Comparison of ENCODE assay signal across 11 mouse cellular contexts in genomic region chr14:32463211-32464040, GRCm38 (mm10). TPM values are rescaled to one million over a fixed set of nuclear protein-coding genes. Genes with fewer than 3 reads are reported as not detected.
A peak's percentile ranks its signal among the peaks of the same experiment; 100 is the strongest.
DNase-seq lines count a peak whose midpoint lies in the region; ATAC-seq lines count a peak whose summit lies in the region.
"Had no signal": no experiment of that assay in that cellular context is flagged by ENCODE, and none has a peak within 500 bp of the region (broad histone marks: within the 10 kb centered on the region; RNA-seq: fewer than 3 reads in every experiment).

No protein-coding gene starts in this region.

- 4% methylated on average over 74 of the region's 74 CpGs for WGBS in kidney, embryonic 15.5 days
- WGBS in embryonic facial prominence, embryonic 12.5 days, result 3% methylated on average over 73 of the region's 74 CpGs
- 3% methylated on average over 74 of the region's 74 CpGs for WGBS in intestine, embryonic 15.5 days
- 2% methylated on average over 74 of the region's 74 CpGs for whole genome bisulfite sequencing in neural tube, embryonic 13.5 days
- WGBS in kidney, embryonic 14.5 days, result 4% methylated on average over 74 of the region's 74 CpGs

- no peak overlapping the region for H3K9ac ChIP-seq in kidney, embryonic 15.5 days
- H3K9ac ChIP-seq in embryonic facial prominence, embryonic 12.5 days, result no peak overlapping the region
- H3K9ac ChIP-seq in intestine, embryonic 15.5 days, result no peak overlapping the region
- H3K9ac ChIP-seq in neural tube, embryonic 13.5 days, result peak overlapping the region; percentile 53
- no peak overlapping the region for H3K9ac ChIP-seq in kidney, embryonic 14.5 days (ENCODE audit: low read depth, low read length)

- DNase-seq in kidney, postnatal 10 days, result no peak
- no peak for DNase-seq in layer of hippocampus, adult 11-12 months (ENCODE audit: low spot score)
- DNase-seq in adrenal gland, postnatal 36 days, result no peak

- no peaks in the 10 kb centered on the region for H3K9me3 ChIP-seq in kidney, embryonic 15.5 days (replicated peaks)
- H3K9me3 ChIP-seq in embryonic facial prominence, embryonic 12.5 days, result no peaks in the 10 kb centered on the region
- H3K9me3 ChIP-seq in intestine, embryonic 15.5 days, result no peaks in the 10 kb centered on the region
- no peaks in the 10 kb centered on the region for H3K9me3 ChIP-seq in neural tube, embryonic 13.5 days
- H3K9me3 ChIP-seq in kidney, embryonic 14.5 days (ENCODE audit: control insufficient read depth, low read length), result no peaks in the 10 kb centered on the region

- H3K4me2 ChIP-seq in kidney, embryonic 15.5 days, result peak overlapping the region; percentile 17; the same call in 1 of the 2 replicates
- H3K4me2 ChIP-seq in embryonic facial prominence, embryonic 12.5 days (replicated peaks), result peak overlapping the region; percentile 5; the same call in 1 of the 2 replicates
- peak overlapping the region; percentile 71 for H3K4me2 ChIP-seq in intestine, embryonic 15.5 days (replicated peaks)
- peak overlapping the region; percentile 63 for H3K4me2 ChIP-seq in neural tube, embryonic 13.5 days
- no peak overlapping the region for H3K4me2 ChIP-seq in kidney, embryonic 14.5 days (replicated peaks; ENCODE audit: low read depth, low read length)

- peaks cover 34% of the 10 kb centered on the region for H3K4me1 ChIP-seq in kidney, embryonic 15.5 days
- H3K4me1 ChIP-seq in embryonic facial prominence, embryonic 12.5 days, result peaks cover 16% of the 10 kb centered on the region
- peaks cover 18% of the 10 kb centered on the region for H3K4me1 ChIP-seq in intestine, embryonic 15.5 days (replicated peaks)
- H3K4me1 ChIP-seq in neural tube, embryonic 13.5 days (replicated peaks), result peaks cover 34% of the 10 kb centered on the region
- H3K4me1 ChIP-seq in kidney, embryonic 14.5 days (ENCODE audit: control insufficient read depth, insufficient read depth, low read length), result peaks cover 6% of the 10 kb centered on the region; the same call in 1 of the 2 replicates

- no peaks in the 10 kb centered on the region for H3K36me3 ChIP-seq in kidney, embryonic 15.5 days
- H3K36me3 ChIP-seq in embryonic facial prominence, embryonic 12.5 days, result no peaks in the 10 kb centered on the region
- H3K36me3 ChIP-seq in intestine, embryonic 15.5 days, result no peaks in the 10 kb centered on the region
- H3K36me3 ChIP-seq in neural tube, embryonic 13.5 days, result no peaks in the 10 kb centered on the region
- H3K36me3 ChIP-seq in kidney, embryonic 14.5 days (ENCODE audit: control insufficient read depth, insufficient read depth, low read length), result no peaks in the 10 kb centered on the region

- H3K4me3 ChIP-seq in kidney, embryonic 15.5 days (replicated peaks), result peak overlapping the region; percentile 5; the same call in 1 of the 2 replicates
- peak overlapping the region; percentile 40; the same call in 1 of the 2 replicates for H3K4me3 ChIP-seq in embryonic facial prominence, embryonic 12.5 days
- peak overlapping the region; percentile 35; the same call in 1 of the 2 replicates for H3K4me3 ChIP-seq in intestine, embryonic 15.5 days (replicated peaks)
- H3K4me3 ChIP-seq in neural tube, embryonic 13.5 days, result peak overlapping the region; percentile 42
- H3K4me3 ChIP-seq in kidney, embryonic 14.5 days (ENCODE audit: low read length), result no peak overlapping the region
- H3K4me3 ChIP-seq: erythroblast, embryonic 14.5 days had no signal

- H3K27ac ChIP-seq in kidney, embryonic 15.5 days, result no peak overlapping the region
- H3K27ac ChIP-seq in embryonic facial prominence, embryonic 12.5 days, result no peak overlapping the region
- H3K27ac ChIP-seq in intestine, embryonic 15.5 days, result no peak overlapping the region
- H3K27ac ChIP-seq in neural tube, embryonic 13.5 days (replicated peaks), result 0 out of 2 replicates have a peak overlapping the region, but pooled peaks have one; percentile 33
- no peak overlapping the region for H3K27ac ChIP-seq in kidney, embryonic 14.5 days (ENCODE audit: low read depth, low read length)

- H3K27me3 ChIP-seq in kidney, embryonic 15.5 days, result peaks cover 98% of the 10 kb centered on the region
- H3K27me3 ChIP-seq in embryonic facial prominence, embryonic 12.5 days, result peaks cover 97% of the 10 kb centered on the region
- H3K27me3 ChIP-seq in intestine, embryonic 15.5 days (replicated peaks), result peaks cover 89% of the 10 kb centered on the region
- H3K27me3 ChIP-seq in neural tube, embryonic 13.5 days, result peaks cover 100% of the 10 kb centered on the region
- H3K27me3 ChIP-seq in kidney, embryonic 14.5 days (ENCODE audit: control insufficient read depth, insufficient read depth, low read length), result peaks cover 95% of the 10 kb centered on the region
- H3K27me3 ChIP-seq: CH12.LX had no signal

- no peak for ATAC-seq in kidney, embryonic 15.5 days (replicated peaks; ENCODE audit: low FRiP score)
- no peak for ATAC-seq in embryonic facial prominence, embryonic 12.5 days (ENCODE audit: insufficient number of reproducible peaks, insufficient read depth, low FRiP score, low TSS enrichment)
- no peak for ATAC-seq in intestine, embryonic 15.5 days
- no peak for ATAC-seq in neural tube, embryonic 13.5 days (ENCODE audit: low read depth)
- ATAC-seq in kidney, embryonic 14.5 days (ENCODE audit: low FRiP score, low TSS enrichment), result no peak

RNA-seq across cellular contexts. Expression of gene Slc18a3, which starts 1.2 kb away (rescaled TPM):
- polyA plus RNA-seq in kidney, embryonic 15.5 days (2015; fragmentation: Nextera tagmentation; extraction: Ambion mirVana), result 0.36 TPM in 2 replicates
- polyA plus RNA-seq in embryonic facial prominence, embryonic 12.5 days (2016; fragmentation: Nextera tagmentation; extraction: Ambion mirVana), result 0.09 and 0.46 TPM in 2 replicates
- polyA plus RNA-seq in intestine, embryonic 15.5 days (2015; fragmentation: Nextera tagmentation; extraction: Ambion mirVana), result 8.4 TPM in 2 replicates
- 30.1 and 33.6 TPM in 2 replicates for polyA plus RNA-seq in neural tube, embryonic 13.5 days (2015; fragmentation: Nextera tagmentation; extraction: Ambion mirVana)
- polyA plus RNA-seq in kidney, embryonic 14.5 days (2014; fragmentation: Nextera tagmentation; extraction: Ambion mirVana), result not detected in 2 replicates
- total RNA-seq in adrenal gland, postnatal 36 days (2021), result not detected
- total RNA-seq: CH12.LX had no signal
- polyA plus RNA-seq: erythroblast, embryonic 14.5 days had no signal

RNA-seq across cellular contexts. Expression of gene Chat, which starts 2.4 kb away (rescaled TPM):
- not detected in 2 replicates for polyA plus RNA-seq in kidney, embryonic 15.5 days (2015; fragmentation: Nextera tagmentation; extraction: Ambion mirVana)
- not detected in 2 replicates for polyA plus RNA-seq in embryonic facial prominence, embryonic 12.5 days (2016; fragmentation: Nextera tagmentation; extraction: Ambion mirVana)
- polyA plus RNA-seq in intestine, embryonic 15.5 days (2015; fragmentation: Nextera tagmentation; extraction: Ambion mirVana), result 0.89 and 1.4 TPM in 2 replicates
- 4.0 and 5.0 TPM in 2 replicates for polyA plus RNA-seq in neural tube, embryonic 13.5 days (2015; fragmentation: Nextera tagmentation; extraction: Ambion mirVana)
- polyA plus RNA-seq in kidney, embryonic 14.5 days (2014; fragmentation: Nextera tagmentation; extraction: Ambion mirVana), result 0.08 TPM in 1 of 2 replicates, not detected in the other
- total RNA-seq in adrenal gland, postnatal 36 days (2021), result not detected
- total RNA-seq: CH12.LX had no signal
- polyA plus RNA-seq: erythroblast, embryonic 14.5 days; liver, embryonic 11.5 days had no signal

RNA-seq across cellular contexts. Expression of gene Ercc6, which starts 49.9 kb away (rescaled TPM):
- polyA plus RNA-seq in kidney, embryonic 15.5 days (2015; fragmentation: Nextera tagmentation; extraction: Ambion mirVana), result 19.2 and 23.5 TPM in 2 replicates
- polyA plus RNA-seq in embryonic facial prominence, embryonic 12.5 days (2016; fragmentation: Nextera tagmentation; extraction: Ambion mirVana), result 23.2 and 31.8 TPM in 2 replicates
- polyA plus RNA-seq in intestine, embryonic 15.5 days (2015; fragmentation: Nextera tagmentation; extraction: Ambion mirVana), result 15.9 and 16.5 TPM in 2 replicates
- polyA plus RNA-seq in neural tube, embryonic 13.5 days (2015; fragmentation: Nextera tagmentation; extraction: Ambion mirVana), result 25.3 and 26.7 TPM in 2 replicates
- polyA plus RNA-seq in kidney, embryonic 14.5 days (2014; fragmentation: Nextera tagmentation; extraction: Ambion mirVana), result 15.9 and 23.6 TPM in 2 replicates
- total RNA-seq in adrenal gland, postnatal 36 days (2021), result 10 to 100 TPM; 11.8 to 18.6 TPM
